Mouse (Mus musculus) liver, embryonic 11.5 days (tissue): ENCODE measurements around the gene Fbxo11. TPM values are rescaled to one million over a fixed set of nuclear protein-coding genes. Genes with fewer than 3 reads are reported as not detected.
A peak's percentile ranks its signal among the peaks of the same experiment; 100 is the strongest.

ENCODE experiments used
- ATAC-seq: fragments of 200-750 bp; cut with Nextera tagmentation; replicated peaks from 2 replicates; pipeline ENCODE4 v1.8.0; 2017; ENCODE audit warnings: moderate number of reproducible peaks, mild to moderate bottlenecking, moderate TSS enrichment, moderate library complexity; ENCODE audit not compliant: low FRiP score
- DNase-seq: peaks from one replicate; pipeline ENCODE4 v3.0.0-alpha.2; 2017; ENCODE audit warnings: low spot score
- H3K27ac ChIP-seq: fragments of 300-500 bp; sonication (generic); 2 replicates; pipeline ENCODE4 v1.5.1; 2014; ENCODE audit warnings: mild to moderate bottlenecking, low read depth, low read length, control low read depth
- H3K27me3 ChIP-seq: fragments of 300-500 bp; sonication (generic); replicated peaks from 2 replicates; pipeline ENCODE4 v1.6.1; 2014; ENCODE audit warnings: low read length, mixed read lengths; ENCODE audit not compliant: control insufficient read depth, insufficient read depth
- H3K36me3 ChIP-seq: fragments of 300-500 bp; sonication (generic); 2 replicates; pipeline ENCODE4 v1.6.1; 2014; ENCODE audit warnings: mild to moderate bottlenecking, low read length, moderate library complexity, mixed read lengths; ENCODE audit not compliant: control insufficient read depth, insufficient read depth
- H3K4me1 ChIP-seq: fragments of 300-500 bp; sonication (generic); replicated peaks from 2 replicates; pipeline ENCODE4 v1.6.1; 2014; ENCODE audit warnings: low read length, mixed read lengths; ENCODE audit not compliant: control insufficient read depth, insufficient read depth
- H3K4me2 ChIP-seq: fragments of 300-500 bp; sonication (generic); 2 replicates; pipeline ENCODE4 v1.6.1; 2014; ENCODE audit warnings: mild to moderate bottlenecking, control low read depth, moderate library complexity
- H3K4me3 ChIP-seq: fragments of 300-500 bp; sonication (generic); 2 replicates; pipeline ENCODE4 v1.5.1; 2014; ENCODE audit warnings: low read depth, low read length, control low read depth
- H3K9ac ChIP-seq: fragments of 300-500 bp; sonication (generic); 2 replicates; pipeline ENCODE4 v1.6.1; 2014; ENCODE audit warnings: low read depth, low read length, control low read depth
- H3K9me3 ChIP-seq: fragments of 300-500 bp; sonication (generic); 2 replicates; pipeline ENCODE4 v1.6.1; 2016; ENCODE audit warnings: low read length, inconsistent platforms, mixed read lengths; ENCODE audit not compliant: control insufficient read depth
- WGBS: fragments of 180-500 bp; shearing (Covaris S2); extraction: QIAGEN DNeasy Blood & Tissue Kit; methylation state at CpG from one replicate; pipeline ENCODE4 v1.1.7; 2014; 5-methylcytosine and 5-hydroxymethylcytosine counted together
- polyA plus RNA-seq: library from polyadenylated mRNA; unstranded; fragments of >200 nt; fragmentation: Nextera tagmentation; extraction: Ambion mirVana; gene quantifications from 2 replicates; pipeline ENCODE4 v1.2.1, GENCODE M21; 2014

Fbxo11 gene
- 12.4 and 14.0 TPM in 2 replicates for polyA plus RNA-seq

DNA sequence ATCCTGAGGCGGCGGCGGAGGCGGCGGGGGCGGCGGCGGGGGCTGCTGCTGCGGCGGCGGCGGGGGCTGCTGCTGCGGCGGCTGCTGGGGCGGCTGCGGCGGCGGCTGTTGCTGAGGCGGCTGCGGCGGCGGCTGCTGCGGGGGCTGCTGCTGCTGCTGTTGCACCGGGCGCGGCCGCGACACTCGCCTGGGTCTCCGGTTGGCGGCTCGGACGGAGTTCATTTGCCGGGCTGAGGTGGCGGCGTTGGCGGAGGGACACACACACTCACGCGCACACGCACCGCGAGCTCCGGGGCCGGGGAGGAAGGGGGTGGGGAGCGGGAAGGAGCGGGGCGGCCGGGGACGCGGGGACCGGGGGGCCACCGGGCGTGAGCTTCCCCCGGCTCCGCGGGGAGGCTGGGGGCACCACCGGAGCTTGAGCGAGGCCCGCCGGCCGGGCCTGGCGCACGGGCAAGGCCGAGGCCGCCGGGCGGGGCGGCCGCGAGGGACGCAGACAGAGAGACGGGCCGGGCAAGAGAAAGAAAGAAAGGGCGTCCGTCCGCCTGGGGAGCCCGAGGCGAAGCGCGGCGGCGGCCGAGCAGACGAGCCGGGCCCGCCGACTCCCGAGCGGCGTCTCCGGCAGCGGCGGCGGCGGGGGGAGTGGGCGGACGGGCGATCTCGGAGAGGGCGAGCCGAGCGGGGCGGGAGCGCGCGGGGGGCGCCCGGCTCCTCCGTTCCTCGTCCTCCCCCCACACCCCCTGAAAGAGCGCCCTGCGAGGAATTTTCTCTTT, at the start of gene Fbxo11:
Gene Fbxo11 (minus strand): TSS at position 261 of the 770 bp plus-strand sequence.
- peak; percentile 1 for ATAC-seq
- Histone ChIP-seq H3K27me3 (no peaks in the 10 kb centered on the region), H3K4me3 (peak within 1 kb of the TSS; percentile 98), H3K9me3 (no peaks in the 10 kb centered on the region), H3K4me2 (peak within 1 kb of the TSS; percentile 85), H3K36me3 (no peaks in the 10 kb centered on the region; the same call in 1 of the 2 replicates), H3K9ac (peak within 1 kb of the TSS; percentile 98), H3K27ac (peak within 1 kb of the TSS; percentile 99), H3K4me1 (peaks cover 5% of the 10 kb centered on the region)
- WGBS = under 1% methylated on average over 100 of the region's 112 CpGs
- peak; percentile 72 for DNase-seq

DNA sequence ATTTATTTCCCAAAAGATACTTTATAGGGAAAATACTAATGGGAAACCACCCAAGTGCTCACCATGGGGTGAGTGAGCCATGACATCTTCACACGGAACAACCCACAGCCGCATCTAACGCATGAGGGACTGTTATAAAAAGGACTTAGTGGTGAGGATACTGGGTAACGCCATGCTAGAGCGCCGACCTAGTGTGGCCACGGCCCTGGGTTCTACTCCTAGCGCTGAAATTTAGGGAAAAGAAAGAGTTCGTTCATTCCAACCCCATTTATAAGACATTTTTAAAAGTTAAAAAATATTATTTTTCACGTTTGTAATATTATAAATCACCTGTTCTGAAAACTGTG, 48.8 kb upstream of the Fbxo11 start:
- no peak overlapping the region for H3K4me3 ChIP-seq
- H3K9me3 ChIP-seq = no peaks in the 10 kb centered on the region
- no peak overlapping the region for H3K27ac ChIP-seq
- DNase-seq = no peak
- H3K27me3 ChIP-seq = no peaks in the 10 kb centered on the region
- no peaks in the 10 kb centered on the region for H3K36me3 ChIP-seq
- no peak overlapping the region for H3K9ac ChIP-seq
- 91% methylated on average over 10 of the region's 10 CpGs for WGBS
- no peaks in the 10 kb centered on the region for H3K4me1 ChIP-seq
- no peak overlapping the region for H3K4me2 ChIP-seq
- ATAC-seq = no peak

DNA sequence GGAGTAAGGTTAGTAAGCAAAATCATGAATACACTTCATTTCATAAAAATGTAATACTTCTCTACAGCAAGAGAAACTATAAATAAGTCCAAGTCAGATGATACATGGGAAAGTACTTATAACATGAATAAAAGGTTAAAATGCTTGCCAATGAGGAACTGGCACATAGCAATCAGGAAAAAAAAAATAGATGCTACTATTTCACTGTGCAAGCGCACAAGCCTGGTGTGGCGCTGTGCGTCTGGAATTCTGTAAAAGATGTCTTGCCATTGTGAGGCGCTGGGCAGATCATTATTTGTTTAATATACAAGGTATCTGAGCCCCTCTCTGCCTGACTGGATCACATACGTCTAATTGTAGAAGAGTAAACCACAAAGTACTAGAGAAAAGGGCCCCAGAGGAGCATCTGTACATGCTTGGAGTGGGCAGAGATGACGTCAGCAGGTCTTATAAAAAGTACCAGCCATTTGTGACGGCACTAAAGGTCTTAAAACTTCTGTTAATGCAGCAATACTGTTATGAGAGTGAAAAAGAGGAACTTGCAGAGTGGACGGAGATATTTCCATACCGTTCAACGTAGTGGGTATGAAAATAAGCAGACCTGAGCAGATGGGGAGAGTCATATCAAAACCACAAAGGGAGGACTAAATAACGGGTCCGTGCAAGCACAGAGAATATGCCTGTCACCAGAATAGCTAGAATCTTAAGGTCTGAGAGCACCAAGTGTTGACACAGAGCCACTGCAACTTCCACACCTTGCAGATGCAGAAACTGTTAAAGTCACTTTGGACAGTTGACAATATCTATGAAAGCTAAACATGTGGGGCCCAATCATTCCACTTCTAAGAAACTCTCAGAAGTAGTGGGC, 48.2 kb upstream of the Fbxo11 start:
- WGBS = 61% methylated on average over 12 of the region's 12 CpGs
- DNase-seq = no peak

DNA sequence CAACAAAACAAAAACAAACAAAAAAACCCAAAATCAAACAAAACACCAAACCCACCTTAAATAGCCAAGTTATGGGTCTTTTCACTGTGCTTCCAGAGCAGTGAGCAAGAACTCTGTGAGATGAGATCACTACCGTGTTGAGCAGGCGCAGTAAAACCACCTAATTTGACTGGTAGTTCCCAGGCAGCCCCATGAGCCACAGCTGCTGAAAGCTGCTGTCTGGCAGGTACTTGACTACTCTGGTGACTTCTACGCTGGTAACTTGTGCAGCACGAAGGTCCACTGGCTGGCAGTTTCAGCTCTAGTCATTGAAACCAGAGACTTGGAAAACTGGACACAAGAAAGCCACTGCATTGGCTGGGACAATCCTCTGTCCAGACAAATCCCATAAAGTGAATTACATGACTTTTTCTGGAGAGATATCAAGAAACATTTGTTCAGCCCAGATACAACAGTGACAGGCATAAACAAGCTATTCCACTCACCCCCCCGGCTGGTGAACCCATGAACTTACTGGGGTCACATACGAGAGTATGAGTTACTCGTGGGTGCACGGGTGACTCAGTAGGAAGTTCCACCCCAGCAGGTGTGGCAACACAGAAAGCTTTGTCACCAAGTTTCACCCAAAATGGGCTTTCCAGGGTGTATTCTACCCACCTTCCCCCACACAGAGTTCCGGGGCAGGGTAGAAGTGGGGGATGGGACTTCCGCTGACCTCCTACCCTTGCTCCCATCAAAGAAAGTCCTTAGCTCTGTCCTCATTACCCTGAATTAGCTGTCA, 47.0 kb upstream of the Fbxo11 start:
- no peaks in the 10 kb centered on the region for H3K36me3 ChIP-seq
- H3K4me3 ChIP-seq = no peak overlapping the region
- no peaks in the 10 kb centered on the region for H3K4me1 ChIP-seq
- no peak overlapping the region for H3K9ac ChIP-seq
- no peaks in the 10 kb centered on the region for H3K27me3 ChIP-seq
- H3K9me3 ChIP-seq = no peaks in the 10 kb centered on the region
- H3K4me2 ChIP-seq = no peak overlapping the region
- DNase-seq (no peak), ATAC-seq (no peak)
- 70% methylated on average over 10 of the region's 10 CpGs for WGBS
- H3K27ac ChIP-seq = no peak overlapping the region

More for the DNA sequence above, 48.2 kb upstream of the Fbxo11 start:
- H3K4me2 ChIP-seq = no peak overlapping the region
- no peaks in the 10 kb centered on the region for H3K4me1 ChIP-seq
- H3K27ac ChIP-seq = no peak overlapping the region
- H3K36me3 ChIP-seq = no peaks in the 10 kb centered on the region
- no peaks in the 10 kb centered on the region for H3K9me3 ChIP-seq
- no peak overlapping the region for H3K4me3 ChIP-seq
- no peaks in the 10 kb centered on the region for H3K27me3 ChIP-seq
- ATAC-seq = no peak
- no peak overlapping the region for H3K9ac ChIP-seq

DNA sequence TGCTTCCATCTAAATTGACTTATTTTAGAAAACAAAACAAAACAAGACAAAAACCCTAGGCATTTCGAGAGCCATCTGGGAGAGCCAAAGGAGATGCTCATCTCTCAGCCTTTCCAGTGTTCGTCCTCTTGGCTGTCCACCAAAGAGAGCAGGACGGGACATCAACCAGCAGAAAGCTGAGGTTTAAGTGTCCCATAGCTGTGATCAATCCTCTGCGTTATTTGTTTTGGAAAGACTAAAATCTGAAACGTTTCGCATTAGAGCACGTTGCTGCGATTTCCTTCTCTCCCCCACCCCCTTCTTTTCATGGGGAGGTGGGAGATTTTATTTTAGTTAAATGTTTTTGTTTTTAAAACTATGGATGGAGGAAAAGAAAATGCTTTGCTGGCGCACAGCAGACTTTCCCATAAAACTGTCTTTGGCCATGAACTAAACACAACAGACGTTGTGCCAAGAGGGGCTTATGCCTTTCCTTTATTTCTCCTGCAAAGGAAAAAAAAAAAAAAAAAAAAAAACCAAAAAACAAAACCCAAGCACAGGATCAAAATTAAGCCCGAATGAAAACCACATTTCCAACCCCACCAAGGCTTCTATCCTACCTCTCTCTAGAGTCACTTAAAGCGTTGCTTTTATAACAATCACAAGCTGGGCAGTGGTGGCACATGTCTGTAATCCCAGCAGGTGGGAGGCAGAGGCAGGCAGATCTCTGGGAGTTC, 46.1 kb upstream of the Fbxo11 start:
- no peak for DNase-seq
- H3K4me2 ChIP-seq = no peak overlapping the region
- no peak overlapping the region for H3K27ac ChIP-seq
- no peaks in the 10 kb centered on the region for H3K9me3 ChIP-seq
- H3K4me3 ChIP-seq = no peak overlapping the region
- H3K27me3 ChIP-seq = no peaks in the 10 kb centered on the region
- H3K9ac ChIP-seq = no peak overlapping the region
- no peaks in the 10 kb centered on the region for H3K36me3 ChIP-seq
- H3K4me1 ChIP-seq = no peaks in the 10 kb centered on the region
- no peak for ATAC-seq
- WGBS = 84% methylated on average over 12 of the region's 12 CpGs

DNA sequence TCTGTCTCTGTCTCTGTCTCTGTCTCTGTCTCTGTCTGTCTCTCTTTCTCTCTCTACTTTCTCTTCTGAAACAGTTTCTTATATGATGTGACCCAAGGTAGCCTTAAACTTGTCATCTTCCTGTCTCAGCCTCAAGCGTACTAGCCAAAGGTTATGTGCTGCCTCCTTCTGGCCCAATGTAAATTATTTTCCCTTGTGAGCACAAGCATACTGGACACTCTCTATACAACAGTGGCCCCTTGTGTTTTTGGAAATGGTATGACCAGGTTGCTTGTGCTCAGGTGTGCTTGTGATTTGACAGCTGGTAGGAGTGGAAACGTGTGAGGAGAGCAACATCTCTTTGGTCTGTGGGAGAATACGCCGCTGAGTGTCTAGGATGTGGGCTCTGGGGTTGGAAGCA, 42.6 kb upstream of the Fbxo11 start:
- Histone ChIP-seq H3K9me3 (no peaks in the 10 kb centered on the region), H3K4me1 (no peaks in the 10 kb centered on the region), H3K4me2 (no peak overlapping the region), H3K9ac (no peak overlapping the region), H3K27ac (no peak overlapping the region), H3K36me3 (no peaks in the 10 kb centered on the region), H3K27me3 (no peaks in the 10 kb centered on the region), H3K4me3 (no peak overlapping the region)
- DNase-seq (no peak), ATAC-seq (no peak)
- 80% methylated on average over 4 of the region's 4 CpGs for WGBS

DNA sequence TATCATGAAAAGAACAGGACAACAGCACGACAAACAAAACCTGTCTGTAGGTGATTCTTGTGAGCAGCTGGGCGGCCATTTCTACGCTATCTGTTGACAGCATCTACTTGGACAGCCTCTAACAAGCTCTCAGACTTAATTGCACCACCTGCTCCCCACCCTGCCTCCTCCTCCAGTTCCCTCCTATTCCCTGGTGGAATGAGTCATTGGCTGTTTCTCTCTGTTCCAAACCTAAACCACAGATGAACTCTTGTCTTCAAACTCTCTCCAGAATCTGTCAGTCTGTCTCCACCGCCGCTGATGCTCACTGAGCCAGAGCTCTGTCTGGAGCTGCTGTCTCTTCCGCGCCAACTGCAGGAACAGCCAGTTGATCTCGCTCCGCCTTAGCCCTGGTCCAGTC, 41.3 kb upstream of the Fbxo11 start:
- no peaks in the 10 kb centered on the region for H3K27me3 ChIP-seq
- H3K9ac ChIP-seq = no peak overlapping the region
- no peaks in the 10 kb centered on the region for H3K4me1 ChIP-seq
- no peak overlapping the region for H3K4me3 ChIP-seq
- 90% methylated on average over 9 of the region's 9 CpGs for WGBS
- ATAC-seq (no peak), DNase-seq (no peak)
- H3K36me3 ChIP-seq = no peaks in the 10 kb centered on the region
- H3K27ac ChIP-seq = no peak overlapping the region
- no peaks in the 10 kb centered on the region for H3K9me3 ChIP-seq
- no peak overlapping the region for H3K4me2 ChIP-seq

DNA sequence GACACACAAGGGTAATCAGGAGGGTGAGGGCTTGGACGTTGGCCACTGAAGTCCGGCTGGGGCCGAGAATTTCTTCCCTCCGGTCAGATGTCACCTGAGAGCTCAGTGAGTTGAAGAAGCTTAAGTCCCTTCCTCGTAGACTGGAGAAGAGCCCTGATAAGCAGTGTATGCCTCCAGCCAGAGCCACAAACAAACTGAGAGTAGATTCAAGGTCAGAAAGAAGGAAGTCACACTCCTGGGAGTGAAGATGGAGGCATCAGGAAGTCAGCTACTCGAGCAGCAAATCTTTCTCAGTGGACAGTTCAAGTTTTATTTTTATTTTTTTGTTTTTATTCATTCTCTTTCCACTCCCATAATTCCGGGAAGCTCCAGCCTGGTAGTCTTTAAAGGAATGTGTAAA, 37.5 kb upstream of the Fbxo11 start:
- WGBS = 64% methylated on average over 7 of the region's 7 CpGs
- no peak overlapping the region for H3K4me2 ChIP-seq
- DNase-seq = no peak
- no peak overlapping the region for H3K4me3 ChIP-seq
- H3K9me3 ChIP-seq = no peaks in the 10 kb centered on the region
- no peaks in the 10 kb centered on the region for H3K36me3 ChIP-seq
- no peaks in the 10 kb centered on the region for H3K4me1 ChIP-seq
- H3K9ac ChIP-seq = no peak overlapping the region
- no peak overlapping the region for H3K27ac ChIP-seq
- no peaks in the 10 kb centered on the region for H3K27me3 ChIP-seq
- ATAC-seq = no peak
